Mouse (Mus musculus): ENCODE measurements around the gene Mex3a. TPM values are rescaled to one million over a fixed set of nuclear protein-coding genes. Genes with fewer than 3 reads are reported as not detected.
A peak's percentile ranks its signal among the peaks of the same experiment; 100 is the strongest.

The Mex3a gene
- polyA plus RNA-seq, 1 experiment from 2014 or later, result 32.9 TPM

- Histone ChIP-seq H3K27ac (no peak overlapping the region), H3K9ac (no peak overlapping the region), H3K4me2 (replicated peaks) (no peak overlapping the region), H3K4me3 (no peak overlapping the region), H3K4me1 (peaks cover 12% of the 10 kb centered on the region), H3K27me3 (no peaks in the 10 kb centered on the region), H3K9me3 (no peaks in the 10 kb centered on the region), H3K36me3 (peaks cover 80% of the 10 kb centered on the region)
- WGBS, result 93% methylated on average over 6 of the region's 6 CpGs
- no peak for ATAC-seq (ENCODE audit: low FRiP score, low read depth)
Measured at GRCm38 (mm10) chr3:88585769-88586168, 53.6 kb downstream of the Mex3a start.

GRCm38 (mm10) chr3:88586640-88587039, 54.4 kb downstream of the Mex3a start:
- ATAC-seq (ENCODE audit: low FRiP score, low read depth), result no peak
- WGBS, result 91% methylated on average over 5 of the region's 5 CpGs
- no peaks in the 10 kb centered on the region for H3K9me3 ChIP-seq
- no peak overlapping the region for H3K4me3 ChIP-seq
- no peak overlapping the region for H3K4me2 ChIP-seq (replicated peaks)
- H3K9ac ChIP-seq, result no peak overlapping the region
- H3K4me1 ChIP-seq, result peaks cover 13% of the 10 kb centered on the region
- peaks cover 73% of the 10 kb centered on the region for H3K36me3 ChIP-seq
- no peak overlapping the region for H3K27ac ChIP-seq
- H3K27me3 ChIP-seq, result no peaks in the 10 kb centered on the region

GRCm38 (mm10) chr3:88590246-88590645, 58.1 kb downstream of the Mex3a start:
- H3K4me1 ChIP-seq, result peaks cover 32% of the 10 kb centered on the region
- no peaks in the 10 kb centered on the region for H3K9me3 ChIP-seq
- H3K4me2 ChIP-seq (replicated peaks), result no peak overlapping the region
- H3K27ac ChIP-seq, result peak overlapping the region; percentile 39; the same call in 1 of the 2 replicates
- ATAC-seq (ENCODE audit: low FRiP score, low read depth), result no peak
- H3K4me3 ChIP-seq, result no peak overlapping the region
- H3K36me3 ChIP-seq, result peaks cover 43% of the 10 kb centered on the region
- no peak overlapping the region for H3K9ac ChIP-seq
- 28% methylated on average over 5 of the region's 5 CpGs for WGBS
- no peaks in the 10 kb centered on the region for H3K27me3 ChIP-seq

MicroRNA genes within 50 kb of the gene (microRNA counts, 519-probe panel; counts per million panel counts)
- microRNA mmu-miR-1905, result not detected

Small RNA genes within 50 kb of the gene (microRNA-seq; reads per million reads assigned to microRNA genes)
- gene Mir1905, result not detected

Other genes starting within 250 kb of the Mex3a start
- 0.80 and 1.0 TPM in 2 replicates for gene Gm38392, start 245.2 kb upstream of the Mex3a start, polyA plus RNA-seq (2015; fragmentation: Nextera tagmentation; extraction: Ambion mirVana)
- gene Tsacc, start 235.4 kb upstream of the Mex3a start, polyA plus RNA-seq (2015; fragmentation: Nextera tagmentation; extraction: Ambion mirVana), result 12.8 and 15.5 TPM in 2 replicates
- 557 and 573 TPM in 2 replicates for gene Cct3, start 235.3 kb upstream of the Mex3a start, polyA plus RNA-seq (2015; fragmentation: Nextera tagmentation; extraction: Ambion mirVana)
- gene Glmp, start 207.4 kb upstream of the Mex3a start, polyA plus RNA-seq (2015; fragmentation: Nextera tagmentation; extraction: Ambion mirVana), result 174 and 188 TPM in 2 replicates
- 6.4 and 6.8 TPM in 2 replicates for gene Tmem79, start 196.2 kb upstream of the Mex3a start, polyA plus RNA-seq (2015; fragmentation: Nextera tagmentation; extraction: Ambion mirVana)
- 54.9 and 58.4 TPM in 2 replicates for gene Smg5, start 196.1 kb upstream of the Mex3a start, polyA plus RNA-seq (2015; fragmentation: Nextera tagmentation; extraction: Ambion mirVana)
- gene Paqr6, start 167.8 kb upstream of the Mex3a start, polyA plus RNA-seq (2015; fragmentation: Nextera tagmentation; extraction: Ambion mirVana), result 7.6 and 8.7 TPM in 2 replicates
- gene Bglap3, start 159.7 kb upstream of the Mex3a start, polyA plus RNA-seq (2015; fragmentation: Nextera tagmentation; extraction: Ambion mirVana), result 0.37 TPM in 1 of 2 replicates, not detected in the other
- gene Bglap2, start 153.7 kb upstream of the Mex3a start, polyA plus RNA-seq (2015; fragmentation: Nextera tagmentation; extraction: Ambion mirVana), result not detected in 2 replicates
- gene Bglap, start 147.9 kb upstream of the Mex3a start, polyA plus RNA-seq (2015; fragmentation: Nextera tagmentation; extraction: Ambion mirVana), result 0.63 TPM in 1 of 2 replicates, not detected in the other
- 125 and 127 TPM in 2 replicates for gene Pmf1, start 122.1 kb upstream of the Mex3a start, polyA plus RNA-seq (2015; fragmentation: Nextera tagmentation; extraction: Ambion mirVana)
- 17.3 and 18.3 TPM in 2 replicates for gene Slc25a44, start 107.3 kb upstream of the Mex3a start, polyA plus RNA-seq (2015; fragmentation: Nextera tagmentation; extraction: Ambion mirVana)
- gene Sema4a, start 71.2 kb upstream of the Mex3a start, polyA plus RNA-seq (2015; fragmentation: Nextera tagmentation; extraction: Ambion mirVana), result 7.9 and 9.9 TPM in 2 replicates
- 174 and 183 TPM in 2 replicates for gene Lmna, start 22.4 kb upstream of the Mex3a start, polyA plus RNA-seq (2015; fragmentation: Nextera tagmentation; extraction: Ambion mirVana)
- 7.7 and 9.3 TPM in 2 replicates for gene Rab25, start 15.9 kb downstream of the Mex3a start, polyA plus RNA-seq (2015; fragmentation: Nextera tagmentation; extraction: Ambion mirVana)
- gene Lamtor2, start 20.7 kb downstream of the Mex3a start, polyA plus RNA-seq (2015; fragmentation: Nextera tagmentation; extraction: Ambion mirVana), result 147 and 154 TPM in 2 replicates
- 46.6 and 48.2 TPM in 2 replicates for gene Ubqln4, start 21.4 kb downstream of the Mex3a start, polyA plus RNA-seq (2015; fragmentation: Nextera tagmentation; extraction: Ambion mirVana)
- gene Ssr2, start 43.5 kb downstream of the Mex3a start, polyA plus RNA-seq (2015; fragmentation: Nextera tagmentation; extraction: Ambion mirVana), result 294 and 306 TPM in 2 replicates
- gene Arhgef2, start 73.6 kb downstream of the Mex3a start, polyA plus RNA-seq (2015; fragmentation: Nextera tagmentation; extraction: Ambion mirVana), result 105 and 107 TPM in 2 replicates
- gene Rxfp4, start 120.7 kb downstream of the Mex3a start, polyA plus RNA-seq (2015; fragmentation: Nextera tagmentation; extraction: Ambion mirVana), result not detected in 2 replicates
- 106 TPM in 2 replicates for gene Khdc4, start 153.4 kb downstream of the Mex3a start, polyA plus RNA-seq (2015; fragmentation: Nextera tagmentation; extraction: Ambion mirVana)
- 50.1 and 51.1 TPM in 2 replicates for gene Rit1, start 184.4 kb downstream of the Mex3a start, polyA plus RNA-seq (2015; fragmentation: Nextera tagmentation; extraction: Ambion mirVana)
- gene Syt11, start 242.8 kb downstream of the Mex3a start, polyA plus RNA-seq (2015; fragmentation: Nextera tagmentation; extraction: Ambion mirVana), result 24.0 and 27.0 TPM in 2 replicates